Mouse (Mus musculus): ENCODE measurements at regions not wholly inside any gene's neighbourhood (a gene's known extent, or its start where the extent isn't known, plus 50 kb on each side); places are given as distances from the start of the nearest gene placed in this dataset.

DNA sequence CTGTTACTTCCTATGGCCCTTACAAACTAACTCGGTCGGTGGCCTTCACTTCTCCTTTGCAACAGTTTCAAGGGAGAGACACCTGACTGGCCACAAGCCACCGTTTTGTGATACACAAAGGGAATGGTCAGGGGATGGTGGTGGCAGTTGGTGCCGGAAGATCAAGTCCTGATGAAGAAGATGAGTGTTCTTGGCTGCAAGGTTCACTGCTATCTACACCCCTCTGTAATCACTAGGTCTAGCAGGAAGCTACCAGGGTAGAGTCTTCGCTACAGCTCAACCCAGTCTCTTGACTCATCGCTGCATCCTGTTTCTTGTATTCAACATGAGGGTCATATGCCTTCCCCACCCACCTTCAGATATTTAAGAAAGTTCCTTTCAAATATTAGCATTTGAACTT lies 251.5 kb downstream of the Dhx15 start:
- ATAC-seq (no peak), DNase-seq (no peak)
- H3K27me3 ChIP-seq (ENCODE audit: insufficient read depth, low read length): no peaks in the 10 kb centered on the region
- H3K9ac ChIP-seq (replicated peaks): no peak overlapping the region
- no peak overlapping the region for H3K27ac ChIP-seq (ENCODE audit: low read depth)
- no peak overlapping the region for H3K4me2 ChIP-seq (ENCODE audit: low read depth, low read length)
- H3K4me3 ChIP-seq (ENCODE audit: low read depth, low read length): no peak overlapping the region
- no peaks in the 10 kb centered on the region for H3K9me3 ChIP-seq (ENCODE audit: low read length)
- TF ChIP-seq CTCF (IDR thresholded peaks at IDR 0.05; ENCODE audit: low read depth) (no peak), EP300 (IDR thresholded peaks at IDR 0.05; ENCODE audit: low read depth) (no peak)
- H3K4me1 ChIP-seq (ENCODE audit: insufficient read depth): no peaks in the 10 kb centered on the region
- no peaks in the 10 kb centered on the region for H3K36me3 ChIP-seq (replicated peaks; ENCODE audit: insufficient read depth, low read length)
- WGBS (ENCODE audit: insufficient replicate concordance): 80% methylated on average over 6 of the region's 6 CpGs

DNA sequence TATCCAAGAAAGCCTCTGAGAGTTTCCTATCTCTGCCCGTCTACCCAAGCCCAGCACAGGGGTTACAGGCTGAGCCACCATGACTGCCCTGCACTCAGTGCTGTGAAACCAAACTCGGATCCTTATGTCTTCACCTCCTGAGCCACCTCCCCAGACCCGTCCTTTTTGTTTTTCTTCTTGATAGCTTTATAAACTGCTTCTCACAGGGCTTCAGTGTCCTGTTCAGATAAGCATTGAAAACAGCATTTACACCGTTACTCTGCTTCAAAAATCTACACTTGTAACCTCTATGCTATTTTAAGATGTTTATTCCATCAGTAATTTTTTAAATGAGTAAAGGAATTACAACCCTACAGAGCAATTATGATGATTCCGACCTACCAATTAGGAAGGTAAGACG lies 253.0 kb downstream of the Dhx15 start:
- H3K4me2 ChIP-seq (ENCODE audit: low read depth, low read length): no peak overlapping the region
- H3K27me3 ChIP-seq (ENCODE audit: insufficient read depth, low read length): no peaks in the 10 kb centered on the region
- 76% methylated on average over 6 of the region's 6 CpGs for WGBS (ENCODE audit: insufficient replicate concordance)
- DNase-seq (no peak), ATAC-seq (no peak)
- no peaks in the 10 kb centered on the region for H3K36me3 ChIP-seq (replicated peaks; ENCODE audit: insufficient read depth, low read length)
- no peaks in the 10 kb centered on the region for H3K9me3 ChIP-seq (ENCODE audit: low read length)
- no peak overlapping the region for H3K27ac ChIP-seq (ENCODE audit: low read depth)
- TF ChIP-seq CTCF (IDR thresholded peaks at IDR 0.05; ENCODE audit: low read depth) (no peak), EP300 (IDR thresholded peaks at IDR 0.05; ENCODE audit: low read depth) (no peak)
- no peak overlapping the region for H3K9ac ChIP-seq (replicated peaks)
- H3K4me1 ChIP-seq (ENCODE audit: insufficient read depth): no peaks in the 10 kb centered on the region
- H3K4me3 ChIP-seq (ENCODE audit: low read depth, low read length): no peak overlapping the region

DNA sequence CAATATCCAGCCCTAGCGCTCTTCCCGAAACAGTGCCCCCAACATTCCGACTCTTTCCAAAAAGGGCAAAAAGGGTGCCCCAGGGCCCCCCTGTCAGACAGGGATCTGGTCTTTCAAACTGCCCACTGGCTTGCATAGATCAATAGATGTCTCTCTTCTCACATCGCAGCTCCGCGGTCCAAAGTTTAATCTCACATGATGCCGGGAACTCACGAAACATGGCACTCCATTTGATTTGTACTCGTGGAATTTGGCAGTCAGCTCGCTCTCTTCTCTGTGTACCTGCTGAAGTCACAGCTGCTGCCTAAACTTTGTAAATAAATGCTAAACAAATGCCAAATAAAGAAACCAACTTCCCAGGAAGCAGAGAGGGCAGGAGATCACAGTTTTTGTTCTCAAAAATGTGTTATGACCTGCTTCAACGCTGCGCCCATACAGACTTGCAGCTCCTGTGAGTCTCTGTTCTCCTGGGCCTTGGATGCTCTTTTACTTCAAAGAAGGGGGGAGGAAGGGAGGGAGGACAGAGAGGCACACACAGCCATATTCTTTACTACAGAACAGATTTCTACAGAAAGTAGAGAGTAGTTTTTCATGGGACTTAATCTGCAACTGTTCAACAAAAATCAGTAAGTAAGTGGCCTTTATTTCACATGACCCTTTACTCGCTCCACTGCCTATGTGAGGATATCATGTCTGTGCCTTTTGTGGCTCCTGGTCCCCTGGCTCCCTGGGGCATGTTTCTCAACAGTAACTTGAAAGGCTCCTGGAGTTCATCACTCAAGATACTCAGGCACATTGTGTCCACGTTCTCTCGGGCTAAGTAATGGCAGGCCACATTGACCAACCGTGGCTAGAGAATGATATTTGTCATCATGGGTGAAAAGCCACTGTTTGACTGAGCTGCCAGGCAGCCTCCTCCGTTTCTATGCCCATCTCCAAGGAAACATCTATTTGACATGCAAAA lies 254.6 kb downstream of the Dhx15 start:
- WGBS (ENCODE audit: insufficient replicate concordance): 70% methylated on average over 17 of the region's 17 CpGs
- no peak overlapping the region for H3K4me3 ChIP-seq (ENCODE audit: low read depth, low read length)
- ATAC-seq (peak; percentile 59), DNase-seq (peak; percentile 24)
- no peaks in the 10 kb centered on the region for H3K27me3 ChIP-seq (ENCODE audit: insufficient read depth, low read length)
- H3K9me3 ChIP-seq (ENCODE audit: low read length): no peaks in the 10 kb centered on the region
- no peak overlapping the region for H3K27ac ChIP-seq (ENCODE audit: low read depth)
- H3K9ac ChIP-seq (replicated peaks): no peak overlapping the region
- no peaks in the 10 kb centered on the region for H3K4me1 ChIP-seq (ENCODE audit: insufficient read depth)
- H3K4me2 ChIP-seq (ENCODE audit: low read depth, low read length): no peak overlapping the region
- H3K36me3 ChIP-seq (replicated peaks; ENCODE audit: insufficient read depth, low read length): no peaks in the 10 kb centered on the region
- TF ChIP-seq EP300 (IDR thresholded peaks at IDR 0.05; ENCODE audit: low read depth): no peak
- TF ChIP-seq CTCF (IDR thresholded peaks at IDR 0.05; ENCODE audit: low read depth): no peak

DNA sequence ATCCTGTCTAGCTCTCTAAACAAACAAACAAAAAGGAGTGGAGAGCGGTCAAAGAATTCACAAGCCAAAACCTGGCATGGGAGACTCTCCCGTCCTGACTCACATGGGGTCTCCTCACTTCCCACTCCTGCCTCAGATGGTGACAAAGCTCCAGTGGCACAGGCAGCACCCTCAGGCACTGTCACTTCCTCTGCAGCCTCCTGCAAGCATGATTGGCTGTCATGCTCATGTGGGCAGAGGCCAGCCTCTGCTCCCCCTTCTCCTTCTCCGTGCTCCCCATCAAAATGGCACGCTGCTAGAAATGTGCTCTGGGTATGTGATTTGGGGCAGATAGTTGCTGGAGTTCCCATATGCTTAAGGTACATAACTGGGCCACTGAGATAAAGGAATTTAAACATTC lies 255.4 kb downstream of the Dhx15 start:
- WGBS (ENCODE audit: insufficient replicate concordance): 73% methylated on average over 4 of the region's 4 CpGs
- Histone ChIP-seq H3K9ac (replicated peaks) (no peak overlapping the region), H3K36me3 (replicated peaks; ENCODE audit: insufficient read depth, low read length) (no peaks in the 10 kb centered on the region), H3K27ac (ENCODE audit: low read depth) (no peak overlapping the region), H3K4me1 (ENCODE audit: insufficient read depth) (no peaks in the 10 kb centered on the region), H3K27me3 (ENCODE audit: insufficient read depth, low read length) (no peaks in the 10 kb centered on the region), H3K9me3 (ENCODE audit: low read length) (no peaks in the 10 kb centered on the region), H3K4me2 (ENCODE audit: low read depth, low read length) (no peak overlapping the region), H3K4me3 (ENCODE audit: low read depth, low read length) (no peak overlapping the region)
- TF ChIP-seq CTCF (IDR thresholded peaks at IDR 0.05; ENCODE audit: low read depth) (no peak), EP300 (IDR thresholded peaks at IDR 0.05; ENCODE audit: low read depth) (no peak)
- ATAC-seq: no peak
- no peak for DNase-seq

DNA sequence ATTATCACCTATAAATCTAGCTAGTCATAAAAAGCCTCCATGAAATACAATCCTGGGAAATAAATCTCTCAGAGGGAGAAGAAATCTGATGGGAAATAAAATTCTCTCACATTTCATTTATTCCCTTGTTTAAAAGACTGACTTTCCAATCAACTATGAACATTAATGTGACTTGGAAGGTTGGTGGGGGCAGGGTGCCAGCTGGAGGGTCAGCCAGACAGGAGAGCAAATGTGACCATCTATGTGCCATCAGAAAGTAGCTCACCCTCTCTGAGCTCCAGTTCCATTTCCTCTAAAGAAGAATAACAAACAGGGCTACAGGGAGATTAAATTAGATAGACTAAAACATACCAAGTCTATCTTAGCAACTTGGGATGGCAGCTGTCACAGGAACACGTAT lies 257.0 kb downstream of the Dhx15 start:
- no peak overlapping the region for H3K4me2 ChIP-seq (ENCODE audit: low read depth, low read length)
- H3K4me1 ChIP-seq (ENCODE audit: insufficient read depth): no peaks in the 10 kb centered on the region
- no peak overlapping the region for H3K4me3 ChIP-seq (ENCODE audit: low read depth, low read length)
- TF ChIP-seq EP300 (IDR thresholded peaks at IDR 0.05; ENCODE audit: low read depth): no peak
- H3K9me3 ChIP-seq (ENCODE audit: low read length): no peaks in the 10 kb centered on the region
- H3K27ac ChIP-seq (ENCODE audit: low read depth): no peak overlapping the region
- no peaks in the 10 kb centered on the region for H3K36me3 ChIP-seq (replicated peaks; ENCODE audit: insufficient read depth, low read length)
- no peak overlapping the region for H3K9ac ChIP-seq (replicated peaks)
- ATAC-seq: no peak
- no peak for DNase-seq
- WGBS (ENCODE audit: insufficient replicate concordance): 72% methylated on average over 1 of the region's 1 CpGs
- no peaks in the 10 kb centered on the region for H3K27me3 ChIP-seq (ENCODE audit: insufficient read depth, low read length)

DNA sequence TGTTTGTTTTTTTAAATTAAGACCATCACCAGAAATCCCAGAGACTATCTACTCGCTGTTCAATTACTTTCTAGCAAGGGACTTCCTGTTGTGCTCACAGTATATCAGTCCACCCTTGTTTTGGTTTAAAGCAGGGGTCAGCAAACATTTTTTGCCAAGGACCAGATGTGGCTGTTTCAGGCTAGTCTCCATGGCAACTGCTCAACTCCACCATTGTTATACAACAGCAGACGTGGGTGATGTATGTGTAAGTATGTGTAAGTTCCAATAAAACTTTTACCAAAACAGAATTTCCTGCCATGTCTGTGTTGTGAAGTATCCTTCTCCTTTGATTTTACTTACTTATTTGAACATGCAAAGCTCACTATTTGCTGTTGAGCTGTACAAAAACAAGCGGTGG lies 259.9 kb downstream of the Dhx15 start:
- Histone ChIP-seq H3K9me3 (ENCODE audit: low read length) (no peaks in the 10 kb centered on the region), H3K4me2 (ENCODE audit: low read depth, low read length) (no peak overlapping the region), H3K27ac (ENCODE audit: low read depth) (no peak overlapping the region), H3K4me3 (ENCODE audit: low read depth, low read length) (no peak overlapping the region), H3K27me3 (ENCODE audit: insufficient read depth, low read length) (no peaks in the 10 kb centered on the region), H3K9ac (replicated peaks) (no peak overlapping the region), H3K36me3 (replicated peaks; ENCODE audit: insufficient read depth, low read length) (no peaks in the 10 kb centered on the region), H3K4me1 (ENCODE audit: insufficient read depth) (no peaks in the 10 kb centered on the region)
- WGBS (ENCODE audit: insufficient replicate concordance): 73% methylated on average over 3 of the region's 3 CpGs
- no peak for ATAC-seq
- DNase-seq: no peak
- TF ChIP-seq CTCF (IDR thresholded peaks at IDR 0.05; ENCODE audit: low read depth) (no peak), EP300 (IDR thresholded peaks at IDR 0.05; ENCODE audit: low read depth) (no peak)
